Mouse (Mus musculus) liver, adult 2 months (tissue): ENCODE data around the gene Cngb1.

Experiments used
- CTCF ChIP-seq: fragments of 200-500 bp; IDR thresholded peaks from 2 replicates; pipeline ENCODE4 v1.5.1; 2011; ENCODE audit warnings: low read depth, low read length, control low read depth
- POLR2A ChIP-seq: fragments of 200-500 bp; IDR thresholded peaks from 2 replicates; pipeline ENCODE4 v1.6.1; 2011; ENCODE audit warnings: low read length, control low read depth; ENCODE audit not compliant: insufficient read depth; ENCODE audit errors: extremely low read depth

GRCm38 (mm10) chr8:95336363-95336762 is 30.0 kb upstream of the Cngb1 start:
- TF ChIP-seq POLR2A (no peak), CTCF (no peak)
